13 mouse cellular contexts compared by ENCODE assay signal in genomic region chr9:51213023-51213728, GRCm38 (mm10). TPM values are rescaled to one million over a fixed set of nuclear protein-coding genes. Genes with fewer than 3 reads are reported as not detected.
DNase-seq lines count a peak whose midpoint lies in the region; ATAC-seq and TF ChIP-seq lines count a peak whose summit lies in the region.
"Had no signal": no experiment of that assay in that cellular context is flagged by ENCODE, and none has a peak within 500 bp of the region (broad histone marks: within the 10 kb centered on the region; RNA-seq: fewer than 3 reads in every experiment).

Gene Pou2af1 (plus strand): TSS chr9:51213708.

- no peaks in the 10 kb centered on the region for H3K36me3 ChIP-seq in heart, embryonic 11.5 days (ENCODE audit: control insufficient read depth, insufficient read depth, low read length)
- H3K36me3 ChIP-seq in midbrain, embryonic 11.5 days (ENCODE audit: control insufficient read depth, insufficient read depth, low read length), result no peaks in the 10 kb centered on the region

- no peak for ATAC-seq in heart, embryonic 11.5 days (replicated peaks; ENCODE audit: insufficient number of reproducible peaks, low FRiP score, low TSS enrichment)
- no peak for ATAC-seq in midbrain, embryonic 11.5 days (ENCODE audit: low FRiP score)

- H3K4me3 ChIP-seq in heart, embryonic 11.5 days (ENCODE audit: low read depth, low read length), result no peak within 1 kb of the TSS
- peak within 1 kb of the TSS; percentile 58 for H3K4me3 ChIP-seq in bone marrow, adult 2 months (replicated peaks; ENCODE audit: control insufficient read depth, low read depth, low read length)
- no peak within 1 kb of the TSS for H3K4me3 ChIP-seq in midbrain, embryonic 11.5 days (ENCODE audit: low read depth, low read length)

- DNase-seq in heart, adult 8-10 months (ENCODE audit: low spot score), result peak; percentile 4
- peak; percentile 93 for DNase-seq in naive thymus-derived CD4-positive, alpha-beta T cell, adult 2 months (ENCODE audit: low read depth)
- DNase-seq in thymus, adult 18-20 months, result peak; percentile 59 to 81
- DNase-seq in midbrain, embryonic 11.5 days (ENCODE audit: low spot score, missing footprints), result no peak
- no peak for DNase-seq in layer of hippocampus, adult 8-10 months (ENCODE audit: low spot score in 2 of 2)
- DNase-seq in right cerebral cortex, postnatal 25 days, result no peak
- DNase-seq: gastrocnemius, postnatal 10 days; heart, postnatal 4 days; kidney, adult 2 months; midbrain, embryonic 14.5 days had no signal

- no peak within 1 kb of the TSS for H3K4me2 ChIP-seq in heart, embryonic 11.5 days
- no peak within 1 kb of the TSS for H3K4me2 ChIP-seq in midbrain, embryonic 11.5 days

- no peak for TF ChIP-seq CTCF in bone marrow, adult 2 months (IDR thresholded peaks at IDR 0.05; ENCODE audit: control insufficient read depth, insufficient read depth, low read length)

- H3K27me3 ChIP-seq in heart, embryonic 11.5 days (ENCODE audit: control insufficient read depth, insufficient read depth, low read length), result no peaks in the 10 kb centered on the region
- no peaks in the 10 kb centered on the region for H3K27me3 ChIP-seq in midbrain, embryonic 11.5 days (ENCODE audit: control insufficient read depth, insufficient read depth, low read length)

- H3K9me3 ChIP-seq in heart, embryonic 11.5 days (replicated peaks; ENCODE audit: control insufficient read depth, low read length), result no peaks in the 10 kb centered on the region
- H3K9me3 ChIP-seq in midbrain, embryonic 11.5 days (ENCODE audit: control insufficient read depth, low read length), result no peaks in the 10 kb centered on the region

- WGBS in heart, embryonic 11.5 days (ENCODE audit: insufficient replicate concordance), result 74% methylated on average over 20 of the region's 20 CpGs
- 67% methylated on average over 20 of the region's 20 CpGs for WGBS in bone marrow, adult 2 months
- WGBS in midbrain, embryonic 11.5 days, result 83% methylated on average over 20 of the region's 20 CpGs

- H3K27ac ChIP-seq in heart, embryonic 11.5 days (ENCODE audit: low read depth, low read length), result no peak within 1 kb of the TSS
- H3K27ac ChIP-seq in bone marrow, adult 2 months (ENCODE audit: control insufficient read depth, insufficient read depth, low read depth, low read length, poor library complexity), result peak within 1 kb of the TSS; percentile 96
- no peak within 1 kb of the TSS for H3K27ac ChIP-seq in midbrain, embryonic 11.5 days (ENCODE audit: low read depth, low read length)

- no peaks in the 10 kb centered on the region for H3K4me1 ChIP-seq in heart, embryonic 11.5 days (ENCODE audit: control insufficient read depth, insufficient read depth, low read length)
- peaks cover 2% of the 10 kb centered on the region; the same call in 1 of the 2 replicates for H3K4me1 ChIP-seq in bone marrow, adult 2 months (ENCODE audit: control insufficient read depth, insufficient read depth, low read length)
- no peaks in the 10 kb centered on the region for H3K4me1 ChIP-seq in midbrain, embryonic 11.5 days (ENCODE audit: control insufficient read depth, insufficient read depth, low read length)

- TF ChIP-seq POLR2A in bone marrow, adult 2 months (IDR thresholded peaks at IDR 0.05; ENCODE audit: borderline replicate concordance, control insufficient read depth, low read depth, low read length), result 0 out of 2 replicates have a peak, but pooled peaks have one; percentile 23

- H3K9ac ChIP-seq in heart, embryonic 11.5 days (ENCODE audit: low read depth, low read length), result no peak within 1 kb of the TSS
- no peak within 1 kb of the TSS for H3K9ac ChIP-seq in midbrain, embryonic 11.5 days (ENCODE audit: low read length)

RNA-seq across cellular contexts. Expression of gene Pou2af1, which starts in this region (rescaled TPM):
- under 1 TPM; 0.25 to 0.63 (median 0.39) TPM for total RNA-seq in heart, adult 8-10 months (2022)
- 0.11 TPM in 1 of 2 replicates, not detected in the other for polyA plus RNA-seq in heart, embryonic 11.5 days (2014; fragmentation: Nextera tagmentation; extraction: Ambion mirVana)
- 13.2 and 30.5 TPM in 2 replicates for polyA plus RNA-seq in bone marrow, adult 2 months (2011; ENCODE audit: insufficient read depth, insufficient read length, low replicate concordance, missing spikeins)
- 0.05 TPM in 1 of 2 replicates, not detected in the other for polyA plus RNA-seq in midbrain, embryonic 11.5 days (2014; fragmentation: Nextera tagmentation; extraction: Ambion mirVana)
- total RNA-seq in layer of hippocampus, adult 8-10 months (2022), result not detected
- total RNA-seq: common myeloid progenitor, adult 5-6 weeks had no signal

Comparison
In these comparisons a context has a peak if more than half of its experiments do, and no peak if none do; other contexts are left out.
1. RNA of gene Pou2af1 (polyA plus RNA-seq): 13.2 to 30.5 TPM in bone marrow, adult 2 months; 0.11 TPM in heart, embryonic 11.5 days and 0.05 TPM in midbrain, embryonic 11.5 days; every median in the first group is over 10 times any median in the second.
2. Peak in DNase-seq in heart, adult 8-10 months; RNA of the gene not detected or under 1 TPM.
3. DNase-seq: peak in naive thymus-derived CD4-positive, alpha-beta T cell, adult 2 months (single experiment) and thymus, adult 18-20 months (2 of 2); none in midbrain, embryonic 11.5 days (single experiment), layer of hippocampus, adult 8-10 months (0 of 2) and right cerebral cortex, postnatal 25 days (single experiment).